Mouse (Mus musculus) embryonic facial prominence, embryonic 14.5 days (tissue): ENCODE data around the gene Astn2. TPM values are rescaled to one million over a fixed set of nuclear protein-coding genes. Genes with fewer than 3 reads are reported as not detected.

Source experiments
- ATAC-seq: fragments of 200-750 bp; cut with Nextera tagmentation; 2 replicates; pipeline ENCODE4 v1.8.0; 2017; ENCODE audit warnings: low read depth, moderate number of reproducible peaks, moderate TSS enrichment
- DNase-seq: peaks from one replicate; pipeline ENCODE4 v3.0.0-alpha.2; 2015; ENCODE audit warnings: low spot score
- H3K27ac ChIP-seq: fragments of 300-500 bp; sonication (generic); replicated peaks from 2 replicates; pipeline ENCODE4 v1.5.1; 2014; ENCODE audit warnings: low read depth, mild to moderate bottlenecking, low read length, moderate library complexity
- H3K27me3 ChIP-seq: fragments of 300-500 bp; sonication (generic); replicated peaks from 2 replicates; pipeline ENCODE4 v1.6.1; 2014; ENCODE audit warnings: low read length; ENCODE audit not compliant: control insufficient read depth, insufficient read depth
- H3K36me3 ChIP-seq: fragments of 300-500 bp; sonication (generic); 2 replicates; pipeline ENCODE4 v1.6.1; 2014; ENCODE audit warnings: low read length, mixed read lengths; ENCODE audit not compliant: control insufficient read depth, insufficient read depth
- H3K4me1 ChIP-seq: fragments of 300-500 bp; sonication (generic); 2 replicates; pipeline ENCODE4 v1.6.1; 2014; ENCODE audit warnings: antibody characterized with exemption, low read length; ENCODE audit not compliant: control insufficient read depth, insufficient read depth
- H3K4me2 ChIP-seq: fragments of 300-500 bp; sonication (generic); 2 replicates; pipeline ENCODE4 v1.6.1; 2014; ENCODE audit warnings: low read depth, mild to moderate bottlenecking, low read length, moderate library complexity, mixed read lengths
- H3K4me3 ChIP-seq: fragments of 300-500 bp; sonication (generic); 2 replicates; pipeline ENCODE4 v1.5.1; 2014; ENCODE audit warnings: low read depth, mild to moderate bottlenecking, low read length
- H3K9ac ChIP-seq: fragments of 300-500 bp; sonication (generic); 2 replicates; pipeline ENCODE4 v1.6.1; 2014; ENCODE audit warnings: low read depth, mild to moderate bottlenecking, low read length, moderate library complexity, mixed read lengths
- H3K9me3 ChIP-seq: fragments of 300-500 bp; sonication (generic); 2 replicates; pipeline ENCODE4 v1.6.1; 2016; ENCODE audit warnings: low read length; ENCODE audit not compliant: control insufficient read depth
- WGBS: fragments of 180-500 bp; shearing (Covaris S2); extraction: QIAGEN DNeasy Blood & Tissue Kit; methylation state at CpG from one replicate; pipeline ENCODE4 v1.1.7; 2014; 5-methylcytosine and 5-hydroxymethylcytosine counted together
- polyA plus RNA-seq: library from polyadenylated mRNA; unstranded; fragments of >200 nt; fragmentation: Nextera tagmentation; extraction: Ambion mirVana; gene quantifications from 2 replicates; pipeline ENCODE4 v1.2.1, GENCODE M21; 2014

Astn2 gene
- polyA plus RNA-seq, 1 experiment from 2014 or later, result 1.0 TPM

DNA sequence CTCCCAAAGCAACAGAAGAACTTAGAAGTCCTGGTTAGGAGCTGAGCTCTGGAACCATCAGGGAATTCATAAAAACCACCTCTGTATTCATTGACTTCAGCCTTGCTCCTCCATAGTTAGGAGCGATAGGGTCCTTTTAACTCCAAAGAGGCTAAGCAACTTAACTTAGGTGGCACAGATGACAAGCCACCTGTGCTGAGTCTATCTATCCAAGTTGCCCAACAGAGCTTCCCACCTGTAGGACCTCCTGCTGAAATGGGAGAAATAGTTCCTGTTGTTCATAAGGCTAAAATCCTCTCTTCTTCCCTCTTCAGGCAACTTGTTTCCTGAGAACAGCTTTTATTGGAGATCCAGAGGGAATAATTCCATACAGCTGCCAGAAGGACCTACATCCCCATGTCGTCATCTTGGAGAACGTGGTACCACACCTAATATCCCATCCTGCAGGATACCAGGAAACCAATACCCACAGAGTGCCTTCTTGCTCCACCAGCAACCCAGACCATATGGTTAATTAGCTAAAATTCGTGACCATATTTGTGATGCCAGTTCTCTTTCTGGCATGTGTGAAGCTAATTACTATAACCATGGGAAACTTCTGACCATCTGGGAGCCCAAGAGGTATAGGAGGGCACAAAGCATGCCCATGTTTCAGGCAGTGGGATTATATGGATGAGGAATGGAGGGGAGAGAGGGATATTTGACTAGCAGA, 730.0 kb downstream of the Astn2 start:
- H3K36me3 ChIP-seq, result no peaks in the 10 kb centered on the region
- ATAC-seq (no peak), DNase-seq (no peak)
- H3K27me3 ChIP-seq, result no peaks in the 10 kb centered on the region
- no peak overlapping the region for H3K4me3 ChIP-seq
- H3K9ac ChIP-seq, result no peak overlapping the region
- H3K9me3 ChIP-seq, result no peaks in the 10 kb centered on the region
- 83% methylated on average over 4 of the region's 4 CpGs for WGBS
- no peak overlapping the region for H3K4me2 ChIP-seq
- H3K27ac ChIP-seq, result no peak overlapping the region
- H3K4me1 ChIP-seq, result no peaks in the 10 kb centered on the region

DNA sequence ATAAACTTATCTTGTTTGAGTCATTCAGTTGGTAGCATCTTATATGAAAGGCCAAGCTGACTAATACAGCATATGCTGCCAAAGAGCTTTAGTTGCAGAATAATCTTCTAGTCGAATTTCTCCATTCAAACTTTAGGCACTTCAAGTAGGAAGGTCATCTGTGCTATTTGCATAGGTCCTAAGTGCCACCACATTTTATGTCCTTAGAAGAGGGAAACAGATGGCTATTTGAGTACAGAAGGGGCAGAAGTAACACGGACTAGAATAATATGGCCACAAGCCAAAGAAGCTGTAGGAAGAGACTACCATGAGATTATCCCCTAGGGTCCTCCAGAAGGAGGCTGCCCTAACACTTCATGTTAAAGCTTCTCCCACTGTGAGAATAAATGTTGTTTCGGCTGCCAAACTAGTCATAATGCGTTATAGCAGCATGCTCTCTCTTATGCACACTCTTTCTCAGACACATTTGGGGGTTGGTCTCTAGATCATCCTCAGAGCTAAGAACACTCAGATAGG, 730.9 kb downstream of the Astn2 start:
- Histone ChIP-seq H3K9me3 (no peaks in the 10 kb centered on the region), H3K4me2 (no peak overlapping the region), H3K4me3 (no peak overlapping the region), H3K36me3 (no peaks in the 10 kb centered on the region), H3K4me1 (no peaks in the 10 kb centered on the region), H3K27me3 (no peaks in the 10 kb centered on the region), H3K27ac (no peak overlapping the region), H3K9ac (no peak overlapping the region)
- ATAC-seq (no peak), DNase-seq (no peak)
- WGBS, result 73% methylated on average over 4 of the region's 4 CpGs

DNA sequence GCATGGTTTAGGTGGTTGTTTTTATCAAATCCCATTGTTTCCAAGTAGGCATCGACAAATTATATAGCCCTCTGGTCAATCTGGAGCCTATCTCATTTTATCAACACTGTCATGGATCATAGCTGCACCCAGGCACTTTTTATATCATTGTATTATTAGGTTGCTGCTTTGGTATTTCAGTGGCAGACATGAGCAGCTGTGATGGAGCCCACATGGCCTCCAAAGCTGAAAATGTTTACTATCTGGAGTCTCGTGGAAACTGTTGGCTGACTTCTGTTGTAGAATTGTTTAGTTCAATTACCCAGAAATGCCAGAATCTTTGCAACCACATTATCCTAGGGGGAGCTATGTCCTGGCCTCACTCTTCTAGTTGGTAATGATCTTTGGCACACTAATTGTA, 732.1 kb downstream of the Astn2 start:
- no peak overlapping the region for H3K27ac ChIP-seq
- H3K9ac ChIP-seq, result no peak overlapping the region
- H3K9me3 ChIP-seq, result no peaks in the 10 kb centered on the region
- no peak overlapping the region for H3K4me3 ChIP-seq
- no peaks in the 10 kb centered on the region for H3K36me3 ChIP-seq
- ATAC-seq (no peak), DNase-seq (peak; percentile 41)
- no peaks in the 10 kb centered on the region for H3K4me1 ChIP-seq
- H3K4me2 ChIP-seq, result no peak overlapping the region
- 39% methylated on average over 2 of the region's 2 CpGs for WGBS
- no peaks in the 10 kb centered on the region for H3K27me3 ChIP-seq

DNA sequence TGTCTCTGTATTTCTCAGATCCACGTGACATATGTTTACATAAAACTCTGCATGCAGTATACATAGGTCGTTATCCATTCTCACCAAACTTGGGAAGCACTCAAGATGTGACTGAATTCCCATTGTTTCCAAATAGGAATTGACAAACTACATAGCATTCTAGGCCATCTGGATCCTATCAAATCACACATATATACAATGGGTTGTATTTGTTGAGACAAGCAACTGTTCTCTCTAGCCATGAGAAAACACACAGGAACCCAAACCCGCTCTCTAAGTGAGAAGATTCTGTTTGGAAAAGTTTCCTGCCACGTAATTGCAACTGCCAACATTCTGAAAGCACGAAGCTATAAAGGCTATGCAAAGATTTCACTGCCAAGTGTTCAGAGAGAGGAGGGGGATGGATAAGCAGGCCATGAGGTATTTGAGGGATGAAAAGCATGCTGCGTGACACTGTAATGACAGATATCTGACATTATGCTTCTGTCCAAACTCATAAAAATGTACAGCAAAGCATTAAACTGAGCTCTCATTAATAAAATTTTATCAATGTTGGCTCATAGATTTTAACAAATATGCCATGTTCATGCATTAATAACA, 732.7 kb downstream of the Astn2 start:
- DNase-seq (peak; percentile 55), ATAC-seq (no peak)
- Histone ChIP-seq H3K27me3 (no peaks in the 10 kb centered on the region), H3K9me3 (no peaks in the 10 kb centered on the region), H3K9ac (no peak overlapping the region), H3K27ac (no peak overlapping the region), H3K4me2 (no peak overlapping the region), H3K4me3 (no peak overlapping the region), H3K4me1 (no peaks in the 10 kb centered on the region), H3K36me3 (no peaks in the 10 kb centered on the region)
- 44% methylated on average over 6 of the region's 6 CpGs for WGBS

DNA sequence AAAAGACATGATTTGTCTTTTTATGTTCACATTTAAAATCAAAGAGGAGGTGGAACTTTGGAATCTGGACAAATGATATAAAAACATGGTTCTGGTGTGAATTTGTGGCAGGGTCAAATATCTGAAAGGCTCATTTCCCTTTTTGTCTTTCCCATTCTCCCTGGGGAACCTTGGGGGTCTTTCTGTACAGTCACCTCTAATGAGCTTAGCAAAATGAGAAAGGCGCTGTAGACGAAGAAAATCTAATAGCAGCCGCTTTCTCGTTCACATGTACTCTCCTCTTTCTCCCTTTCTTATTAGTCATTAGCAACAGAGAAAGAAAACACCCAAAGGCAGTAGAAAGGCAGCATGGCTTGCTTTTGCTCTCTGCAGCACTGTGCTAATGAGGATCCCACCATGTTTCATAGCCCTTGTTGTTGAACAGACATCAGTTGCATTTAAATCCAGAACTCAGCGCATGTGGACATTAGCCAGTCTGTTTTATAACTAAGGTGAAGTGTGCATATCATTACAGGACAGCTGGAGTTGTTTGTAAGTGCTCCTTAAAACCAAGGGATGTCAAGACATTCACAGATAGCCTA, 737.3 kb downstream of the Astn2 start:
- ATAC-seq, result no peak
- WGBS, result 56% methylated on average over 5 of the region's 5 CpGs

DNA sequence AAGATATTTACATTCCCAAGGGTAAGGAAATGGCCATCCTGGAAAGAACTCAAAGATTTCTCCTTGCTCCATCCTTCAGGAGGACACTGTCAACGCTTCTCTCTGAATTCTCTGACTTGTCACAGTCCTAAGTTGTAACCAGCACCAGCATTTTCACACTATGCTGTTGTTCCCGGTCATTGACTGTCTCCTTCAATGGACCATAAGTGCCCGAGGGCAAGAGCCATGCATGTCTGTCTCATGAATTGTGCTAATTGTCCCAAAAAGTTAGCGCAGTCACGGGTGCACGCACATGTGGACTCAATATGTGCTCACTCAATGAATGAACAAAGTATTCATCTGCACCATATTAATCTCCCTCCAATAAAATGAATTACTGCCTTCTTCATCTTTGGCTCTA, 741.2 kb downstream of the Astn2 start:
- 46% methylated on average over 6 of the region's 6 CpGs for WGBS
- ATAC-seq (no peak), DNase-seq (peak; percentile 34)
- H3K4me1 ChIP-seq, result no peaks in the 10 kb centered on the region
- H3K4me2 ChIP-seq, result no peak overlapping the region
- H3K27ac ChIP-seq, result no peak overlapping the region
- H3K36me3 ChIP-seq, result no peaks in the 10 kb centered on the region
- no peaks in the 10 kb centered on the region for H3K9me3 ChIP-seq
- no peak overlapping the region for H3K9ac ChIP-seq
- H3K4me3 ChIP-seq, result no peak overlapping the region
- no peaks in the 10 kb centered on the region for H3K27me3 ChIP-seq

More for the DNA sequence above, 737.3 kb downstream of the Astn2 start:
- no peaks in the 10 kb centered on the region for H3K36me3 ChIP-seq
- H3K27me3 ChIP-seq, result no peaks in the 10 kb centered on the region
- H3K4me2 ChIP-seq, result no peak overlapping the region
- no peak overlapping the region for H3K9ac ChIP-seq
- H3K4me3 ChIP-seq, result no peak overlapping the region
- no peaks in the 10 kb centered on the region for H3K9me3 ChIP-seq
- no peak for DNase-seq
- no peak overlapping the region for H3K27ac ChIP-seq
- H3K4me1 ChIP-seq, result no peaks in the 10 kb centered on the region

DNA sequence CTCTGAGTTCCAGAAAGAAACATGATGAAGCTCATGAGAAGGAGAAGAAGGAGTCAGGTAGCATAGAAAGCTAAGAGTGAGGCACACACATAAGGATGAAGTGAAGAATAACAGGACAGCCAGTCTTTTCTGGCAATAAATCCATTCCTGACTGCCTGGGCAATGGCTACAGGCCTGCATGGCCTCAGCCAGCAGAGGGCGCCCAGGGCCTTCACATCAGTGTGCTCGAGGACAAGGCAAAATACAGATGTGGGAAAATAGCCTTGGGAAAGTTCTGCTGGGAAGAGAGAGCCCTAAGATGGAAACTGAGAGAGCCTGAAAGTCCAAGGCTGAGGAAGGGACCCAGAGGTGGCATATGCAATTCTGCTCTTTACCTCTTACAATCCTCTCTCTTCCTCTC, 749.7 kb downstream of the Astn2 start:
- peak; percentile 85 for ATAC-seq
- Histone ChIP-seq H3K27me3 (no peaks in the 10 kb centered on the region), H3K27ac (no peak overlapping the region), H3K4me2 (no peak overlapping the region), H3K9me3 (no peaks in the 10 kb centered on the region), H3K4me3 (no peak overlapping the region), H3K36me3 (no peaks in the 10 kb centered on the region), H3K9ac (no peak overlapping the region), H3K4me1 (no peaks in the 10 kb centered on the region)
- whole genome bisulfite sequencing, result 0% methylated on average over 2 of the region's 2 CpGs
- peak; percentile 91 for DNase-seq

DNA sequence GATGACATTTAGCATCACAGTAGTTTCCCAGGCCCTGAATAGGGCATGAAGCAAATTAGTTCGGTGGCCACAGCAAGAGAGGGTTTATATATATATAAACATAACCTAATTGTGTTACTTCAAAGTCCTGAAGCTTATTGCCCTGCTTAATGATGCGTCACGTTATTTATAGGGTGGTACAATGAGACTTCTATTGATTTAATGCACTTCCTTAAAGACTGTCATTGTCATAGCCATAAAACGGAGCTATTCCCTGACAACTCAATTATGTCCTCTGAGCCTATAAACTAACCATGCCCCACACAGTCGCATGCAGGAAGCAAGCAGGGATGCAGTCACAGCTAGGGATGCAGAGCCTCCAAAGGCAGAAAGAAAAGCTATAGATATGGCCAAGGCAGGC, 761.8 kb downstream of the Astn2 start:
- Histone ChIP-seq H3K27me3 (no peaks in the 10 kb centered on the region), H3K4me1 (no peaks in the 10 kb centered on the region), H3K36me3 (no peaks in the 10 kb centered on the region), H3K9ac (no peak overlapping the region), H3K4me3 (no peak overlapping the region), H3K9me3 (no peaks in the 10 kb centered on the region), H3K4me2 (no peak overlapping the region), H3K27ac (no peak overlapping the region)
- DNase-seq (no peak), ATAC-seq (no peak)
- 70% methylated on average over 5 of the region's 5 CpGs for WGBS
